Mouse (Mus musculus) mouse trophoblast stem cell (cell line): ENCODE measurements around the gene Has3.
"Not testable (repeated sequence)": the region's sequence is repeated elsewhere in the genome, so short reads cannot be mapped to it uniquely, and the experiment has no call there.

ENCODE experiments used
- in situ Hi-C, 2 experiments: fragments of 300-500 bp; cut with MseI, MboI; formaldehyde crosslinking; loops; 2 replicates in 1 of 2; 3 replicates in 1 of 2; pipeline ENCODE4 v1.15.1; 2025

Gene Has3

GRCm38 (mm10) chr8:106887336-106888189, 17.5 kb downstream of the Has3 start:
- in situ Hi-C loops = loop anchor here in 1 of 2 experiments (5.0 kb wide), 1 partner anchor 190 kb away; no protein-coding TSS in a partner anchor

GRCm38 (mm10) chr8:106888803-106889202, 18.8 kb downstream of the Has3 start:
- in situ Hi-C loops = loop anchor here in 1 of 2 experiments (5.0 kb wide), 1 partner anchor 192 kb away; no protein-coding TSS in a partner anchor

- in situ Hi-C loops = no loop called here
These were observed 22.3 kb downstream of the Has3 start for GRCm38 (mm10) chr8:106892210-106892805.

GRCm38 (mm10) chr8:106892806-106893451, 22.9 kb downstream of the Has3 start:
- in situ Hi-C loops = no loop called here

- in situ Hi-C loops = no loop called here
These were observed 23.6 kb downstream of the Has3 start, which contains the start of gene Utp4 for GRCm38 (mm10) chr8:106893481-106894156. Gene Utp4, plus strand, starts transcription at chr8:106893636.

- in situ Hi-C loops = no loop called here
These were observed 29.4 kb downstream of the Has3 start for GRCm38 (mm10) chr8:106899473-106899872.

- in situ Hi-C loops = no loop called here
These were observed 35.9 kb downstream of the Has3 start for GRCm38 (mm10) chr8:106905727-106906480.

- in situ Hi-C loops = no loop called here
These were observed 36.6 kb downstream of the Has3 start for GRCm38 (mm10) chr8:106906635-106907034.

- in situ Hi-C loops = no loop called here
These were observed 37.4 kb downstream of the Has3 start for GRCm38 (mm10) chr8:106907450-106907849.

- in situ Hi-C loops = no loop called here
These were observed 38.2 kb downstream of the Has3 start for GRCm38 (mm10) chr8:106908291-106908690.

- in situ Hi-C loops = no loop called here
These were observed 43.6 kb downstream of the Has3 start for GRCm38 (mm10) chr8:106913631-106914030.

- in situ Hi-C loops = no loop called here
These were observed 49.8 kb downstream of the Has3 start for GRCm38 (mm10) chr8:106919721-106920394.

GRCm38 (mm10) chr8:106920395-106920741, 50.3 kb downstream of the Has3 start:
- in situ Hi-C loops = no loop called here

- in situ Hi-C loops = no loop called here
These were observed 54.0 kb downstream of the Has3 start for GRCm38 (mm10) chr8:106924057-106924456.

- in situ Hi-C loops = no loop called here
These were observed 54.9 kb downstream of the Has3 start for GRCm38 (mm10) chr8:106924904-106925349.

GRCm38 (mm10) chr8:106925446-106925845, 55.4 kb downstream of the Has3 start:
- in situ Hi-C loops = no loop called here

- in situ Hi-C loops = no loop called here
These were observed 57.2 kb downstream of the Has3 start for GRCm38 (mm10) chr8:106927247-106927646.

GRCm38 (mm10) chr8:106928182-106928581, 58.1 kb downstream of the Has3 start:
- in situ Hi-C loops = not testable (repeated sequence)

GRCm38 (mm10) chr8:106929155-106929913, 59.3 kb downstream of the Has3 start:
- in situ Hi-C loops = no loop called here

GRCm38 (mm10) chr8:106929921-106930320, 59.9 kb downstream of the Has3 start:
- in situ Hi-C loops = no loop called here
